Mouse (Mus musculus) heart, adult 18-20 months (tissue): ENCODE data around the gene Colgalt1. TPM values are rescaled to one million over a fixed set of nuclear protein-coding genes. Genes with fewer than 3 reads are reported as not detected.

ENCODE experiments used
- DNase-seq, 2 experiments: peaks; one replicate each; pipeline ENCODE4 v3.0.0; 2021 to 2022; ENCODE audit warnings: mixed read lengths in 1 of 2
- long read RNA-seq, 2 experiments: library from polyadenylated mRNA; stranded (forward); transcript quantifications; one replicate each; pipeline ENCODE4 v2.0.0; 2021
- total RNA-seq, 2 experiments: library from RNA; stranded (reverse); gene quantifications; 2 replicates each; pipeline ENCODE4 v1.2.3; 2021

Gene Colgalt1
- total RNA-seq: 10 to 100 TPM; 41.6 to 42.4 TPM
- long read RNA-seq, experiment 1, transcript Colgalt1-201 (12 exons, 3,207 nt): major isoform, 52 of 65 reads
- long read RNA-seq, experiment 1, partial matches to known transcripts: 8 of 65 reads
- long read RNA-seq, experiment 1, other reads (novel, unspliced or antisense): 5 of 65 reads
- long read RNA-seq, experiment 2, transcript Colgalt1-201 (12 exons, 3,207 nt): major isoform, 21 of 33 reads
- long read RNA-seq, experiment 2, partial matches to known transcripts: 4 of 33 reads
- long read RNA-seq, experiment 2, other reads (novel, unspliced or antisense): 8 of 33 reads

- peak; percentile 99 for DNase-seq
Observed at GRCm38 (mm10) chr8:71610822-71611651, at the start of gene Colgalt1. TSS of gene Colgalt1 (plus strand) at chr8:71610998.

DNA sequence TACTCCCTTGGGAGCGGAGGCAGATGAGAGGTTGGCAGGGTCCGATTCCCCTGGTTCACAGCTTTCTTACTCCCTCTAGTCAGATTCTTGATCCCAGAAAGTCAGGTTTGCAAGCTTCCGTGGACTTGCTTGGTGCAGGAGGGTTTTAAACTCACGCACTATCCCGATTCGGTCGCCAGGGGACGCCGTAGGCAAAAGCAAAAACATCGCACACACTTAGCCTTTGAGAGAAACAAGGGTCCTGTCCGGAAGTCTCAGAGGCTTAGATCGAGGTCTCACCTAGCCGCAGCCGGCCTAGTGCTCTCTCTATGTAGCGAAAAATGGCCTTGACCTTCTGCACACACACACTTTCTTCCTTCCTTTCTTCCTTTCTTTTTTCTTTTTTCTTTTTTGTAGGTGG, 49.4 kb upstream of the Colgalt1 start:
- peak; percentile 50 to 83 for DNase-seq

- DNase-seq: peak; percentile 85 to 90
Observed at GRCm38 (mm10) chr8:71562751-71563150, 48.0 kb upstream of the Colgalt1 start.

- DNase-seq: no peak
Observed at GRCm38 (mm10) chr8:71563992-71564391, 46.8 kb upstream of the Colgalt1 start.

DNA sequence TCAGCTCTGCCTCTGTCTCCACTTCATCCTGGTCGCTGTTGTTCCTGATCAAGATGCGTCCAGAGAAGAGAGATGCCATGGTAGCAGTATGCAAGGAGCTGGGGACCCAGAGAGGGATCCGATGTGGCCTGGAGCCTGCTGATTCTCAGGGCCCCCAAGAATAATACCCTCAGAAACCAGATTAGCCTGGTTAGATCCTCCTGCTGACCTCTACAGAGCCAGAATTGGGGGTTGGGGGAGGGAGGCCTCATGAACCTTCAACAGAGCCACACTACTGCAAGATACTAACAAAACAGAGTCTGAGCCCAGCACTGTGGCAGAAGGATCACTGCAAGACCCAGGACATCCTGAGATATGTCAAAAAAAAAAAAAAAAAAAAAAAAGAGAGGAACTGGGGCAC, 44.3 kb upstream of the Colgalt1 start, which contains the start of gene Nxnl1:
TSS of gene Nxnl1 (minus strand) at position 101 of the 400 bp plus-strand sequence.
- no peak for DNase-seq

DNA sequence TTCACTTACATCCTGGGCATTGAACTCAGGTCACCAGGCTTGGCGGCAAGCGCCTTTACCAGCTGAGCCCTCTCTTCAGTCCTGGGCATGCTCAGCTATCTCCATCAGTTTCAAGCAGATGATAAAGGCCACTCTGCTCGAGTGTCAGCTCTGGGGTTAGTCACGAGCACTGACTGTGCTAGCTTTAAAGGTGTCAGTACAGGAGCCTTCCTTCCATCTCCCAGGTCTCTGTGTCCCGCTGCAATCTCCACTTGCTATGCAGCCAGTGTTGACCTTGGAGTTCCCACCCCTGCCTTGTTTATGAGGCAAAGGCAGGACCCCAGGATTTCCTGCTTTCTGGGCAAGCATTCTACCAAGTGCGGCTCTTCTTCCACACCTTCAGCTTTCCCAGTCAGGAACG, 43.2 kb upstream of the Colgalt1 start:
- DNase-seq: peak in 1 of 2 experiments; percentile 31

DNA sequence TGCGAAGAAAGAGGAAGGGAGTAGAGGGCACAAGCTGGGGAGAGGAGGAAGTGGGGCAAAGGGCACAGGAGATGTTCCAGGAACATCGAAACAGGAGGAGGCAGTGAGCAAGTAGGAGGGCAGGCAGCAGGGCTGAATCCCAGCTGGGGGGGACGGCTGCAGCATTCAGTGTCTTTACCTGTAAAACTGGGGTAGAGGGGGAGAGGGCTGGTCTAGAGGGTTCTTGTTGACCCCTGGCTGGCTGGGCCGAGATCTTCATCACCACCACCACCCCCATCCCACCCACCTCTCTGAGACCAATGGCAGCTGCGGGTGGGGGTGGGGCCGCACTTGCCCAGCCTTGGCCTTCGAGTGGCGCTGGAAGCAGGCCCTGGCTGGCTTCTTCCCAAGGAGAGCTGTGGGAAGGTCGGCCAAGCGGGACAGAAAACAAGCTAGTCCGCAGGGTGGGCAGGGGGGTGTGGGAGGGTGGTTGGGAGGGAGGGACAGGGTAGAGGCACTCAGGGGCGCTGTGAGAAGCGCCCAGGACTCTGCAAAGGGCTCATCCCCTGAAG, 42.3 kb upstream of the Colgalt1 start, which contains the start of gene Slc27a1:
TSS of gene Slc27a1 (plus strand) at position 496 of the 551 bp plus-strand sequence.
- DNase-seq: peak; percentile 89 to 91

DNA sequence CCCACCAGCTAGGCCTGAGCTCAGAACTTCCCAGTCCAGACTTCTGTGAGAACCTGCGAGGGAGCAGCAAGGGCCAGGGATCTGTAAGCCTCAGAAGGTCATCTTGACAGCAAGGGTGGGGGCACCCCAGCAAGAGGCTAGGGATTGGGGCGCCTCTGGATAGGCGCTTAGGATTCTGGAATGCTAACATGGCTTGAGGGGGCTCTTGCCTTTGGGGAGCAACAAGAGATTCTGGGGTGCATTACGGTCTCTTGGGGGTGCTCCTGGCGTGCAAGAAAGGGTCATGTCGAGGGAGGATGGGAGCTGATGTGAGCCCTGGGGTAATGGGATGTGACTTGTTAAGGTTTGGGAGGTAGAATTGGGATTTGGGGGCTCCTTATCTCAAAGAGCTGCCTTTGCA, 41.9 kb upstream of the Colgalt1 start:
- DNase-seq: no peak

GRCm38 (mm10) chr8:71569366-71570290, 41.2 kb upstream of the Colgalt1 start:
- peak; percentile 89 to 90 for DNase-seq

DNA sequence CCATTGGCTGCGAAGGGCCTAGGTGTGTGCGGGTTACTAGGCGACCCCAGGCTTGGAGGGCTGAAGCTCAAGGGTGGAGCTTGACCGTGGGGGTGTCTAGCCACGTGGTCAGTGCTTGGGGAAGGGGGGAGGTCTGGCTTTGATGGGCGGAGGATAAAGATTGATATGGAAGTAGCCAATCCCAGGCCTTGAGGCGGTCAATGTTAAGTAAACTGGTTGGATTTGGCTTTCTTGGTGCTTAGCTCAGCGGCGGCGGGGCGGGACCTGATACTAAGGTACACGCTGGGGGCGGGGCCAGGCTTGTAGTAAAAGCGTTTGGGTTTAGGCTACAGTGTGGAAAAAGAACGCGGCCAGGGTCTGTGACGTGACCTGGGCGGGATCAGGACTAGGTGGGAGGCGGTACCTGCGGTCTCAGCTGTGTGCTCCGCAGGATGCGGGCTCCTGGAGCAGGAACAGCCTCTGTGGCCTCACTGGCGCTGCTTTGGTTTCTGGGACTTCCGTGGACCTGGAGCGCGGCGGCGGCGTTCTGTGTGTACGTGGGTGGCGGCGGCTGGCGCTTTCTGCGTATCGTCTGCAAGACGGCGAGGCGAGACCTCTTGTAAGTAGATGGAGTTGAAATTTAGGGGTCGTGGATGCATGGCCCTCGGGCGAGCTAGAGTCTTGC, 40.4 kb upstream of the Colgalt1 start:
- DNase-seq: peak in 1 of 2 experiments; percentile 91

GRCm38 (mm10) chr8:71572077-71572476, 38.7 kb upstream of the Colgalt1 start:
- DNase-seq: peak in 1 of 2 experiments; percentile 41

- peak; percentile 82 to 87 for DNase-seq
Observed at GRCm38 (mm10) chr8:71572847-71573633, 37.8 kb upstream of the Colgalt1 start.

DNA sequence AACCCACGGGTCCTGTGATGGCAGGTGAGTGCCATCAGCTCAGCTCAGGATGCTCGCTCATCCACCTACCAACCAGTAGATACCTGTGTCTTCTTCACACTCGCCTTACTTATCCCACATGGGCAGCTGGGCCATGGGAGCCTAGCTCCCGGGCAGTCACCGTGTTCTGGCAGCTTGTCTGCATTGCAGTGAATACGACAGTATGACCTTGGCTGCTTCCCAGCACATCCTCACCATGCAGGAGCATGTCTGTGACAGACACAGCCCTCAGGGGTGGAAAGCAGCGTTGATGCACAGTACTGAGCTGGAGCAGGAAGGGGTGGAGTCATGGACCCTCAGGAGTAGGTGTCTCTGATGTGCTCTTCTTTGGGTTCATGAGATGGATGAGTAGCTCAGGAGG, 36.4 kb upstream of the Colgalt1 start:
- peak in 1 of 2 experiments; percentile 41 for DNase-seq

GRCm38 (mm10) chr8:71575020-71575419, 35.8 kb upstream of the Colgalt1 start:
- DNase-seq: no peak

DNA sequence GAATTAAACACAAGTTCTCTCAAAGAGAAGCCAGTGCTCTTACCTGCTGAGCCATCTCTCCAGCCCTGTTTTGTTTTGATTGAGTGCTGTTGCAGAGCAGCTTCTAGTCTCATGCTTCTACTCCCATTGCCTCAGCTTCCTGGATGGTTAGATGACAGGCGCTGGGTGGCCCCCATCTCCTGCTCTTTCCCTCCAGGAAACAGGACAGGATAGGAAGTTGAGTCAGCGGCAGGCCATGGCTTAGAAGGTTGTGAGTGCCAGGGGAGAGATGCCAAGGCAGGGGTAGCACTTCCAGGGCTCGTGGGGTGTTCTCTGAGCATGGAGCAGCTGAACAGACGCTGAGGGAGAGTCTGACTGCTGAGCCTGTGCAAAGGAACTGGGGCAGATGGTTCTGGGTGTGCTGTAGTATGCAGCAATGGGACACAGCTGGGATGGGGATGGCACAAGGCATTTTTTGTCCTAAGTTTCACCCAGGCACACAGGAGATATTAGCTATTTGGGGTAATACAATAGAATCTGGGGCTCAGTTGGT, 32.9 kb upstream of the Colgalt1 start:
- DNase-seq: no peak

- no peak for DNase-seq
Observed at GRCm38 (mm10) chr8:71579009-71579408, 31.8 kb upstream of the Colgalt1 start.

DNA sequence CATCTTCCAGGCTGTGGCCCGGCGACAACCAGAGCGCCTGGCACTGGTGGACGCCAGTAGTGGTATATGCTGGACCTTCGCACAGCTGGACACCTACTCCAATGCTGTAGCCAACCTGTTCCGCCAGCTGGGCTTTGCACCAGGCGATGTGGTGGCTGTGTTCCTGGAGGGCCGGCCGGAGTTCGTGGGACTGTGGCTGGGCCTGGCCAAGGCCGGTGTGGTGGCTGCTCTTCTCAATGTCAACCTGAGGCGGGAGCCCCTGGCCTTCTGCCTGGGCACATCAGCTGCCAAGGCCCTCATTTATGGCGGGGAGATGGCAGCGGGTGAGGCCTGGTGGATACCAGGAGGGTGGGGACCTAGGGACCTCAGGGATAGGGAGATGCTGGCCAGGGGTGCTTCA, 31.3 kb upstream of the Colgalt1 start:
- DNase-seq: peak; percentile 75 to 83

GRCm38 (mm10) chr8:71580201-71580600, 30.6 kb upstream of the Colgalt1 start:
- DNase-seq: no peak

DNA sequence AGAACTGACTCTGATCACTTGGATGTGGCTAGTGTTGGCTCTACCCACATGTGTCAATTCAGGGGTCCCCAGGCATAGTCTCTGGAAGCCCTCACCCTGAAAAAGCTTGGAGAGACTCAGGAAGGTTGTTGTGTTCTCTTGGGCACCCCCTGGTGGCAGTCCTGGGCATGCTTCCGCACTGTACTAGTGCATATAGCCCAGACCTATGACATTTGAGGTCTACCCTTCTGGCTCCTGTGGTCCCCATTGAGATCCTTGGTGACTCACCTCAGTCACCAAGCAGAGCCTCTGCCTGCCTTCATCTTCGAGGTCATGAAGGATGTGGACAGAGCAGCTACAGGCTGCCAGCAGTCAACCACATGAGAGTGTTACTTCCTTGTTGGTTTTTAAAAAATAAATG, 23.9 kb upstream of the Colgalt1 start:
- peak in 1 of 2 experiments; percentile 63 for DNase-seq

DNA sequence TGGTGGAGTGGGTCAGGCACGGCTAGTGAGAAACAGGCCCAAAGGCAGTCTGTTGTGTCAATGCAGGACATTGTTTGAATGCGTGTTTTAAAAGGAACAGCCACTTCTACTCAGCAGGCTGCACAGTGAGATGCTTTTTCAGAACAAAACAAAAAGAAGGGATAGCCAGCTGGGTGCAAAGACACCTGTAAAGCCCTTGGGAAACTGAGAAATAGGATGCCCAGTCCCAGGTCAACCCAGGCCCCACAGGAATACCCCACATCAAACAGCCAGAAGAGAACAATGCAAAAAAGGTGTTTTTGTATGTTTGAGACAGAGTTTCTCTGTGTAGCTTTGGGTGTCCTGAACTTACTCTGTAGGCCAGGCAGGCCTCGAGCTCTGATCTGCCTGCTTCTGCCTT, 22.0 kb upstream of the Colgalt1 start:
- DNase-seq: no peak
